Mouse (Mus musculus): ENCODE measurements around the gene Gjd3. TPM values are rescaled to one million over a fixed set of nuclear protein-coding genes. Genes with fewer than 3 reads are reported as not detected.

Gene Gjd3
- polyA plus RNA-seq, 1 experiment from 2014 or later, result 3.1 TPM

GRCm38 (mm10) chr11:98956340-98956739, 26.5 kb downstream of the Gjd3 start:
- WGBS, result 83% methylated on average over 9 of the region's 10 CpGs
- Histone ChIP-seq H3K4me2 (no peak overlapping the region), H3K4me3 (no peak overlapping the region), H3K4me1 (replicated peaks) (peaks cover 58% of the 10 kb centered on the region), H3K27me3 (no peaks in the 10 kb centered on the region), H3K36me3 (no peaks in the 10 kb centered on the region), H3K9ac (no peak overlapping the region), H3K27ac (replicated peaks) (no peak overlapping the region), H3K9me3 (no peaks in the 10 kb centered on the region)
- ATAC-seq (ENCODE audit: low FRiP score, low read depth), result no peak

- Histone ChIP-seq H3K36me3 (no peaks in the 10 kb centered on the region), H3K9ac (no peak overlapping the region), H3K4me2 (no peak overlapping the region), H3K27me3 (no peaks in the 10 kb centered on the region), H3K9me3 (no peaks in the 10 kb centered on the region), H3K4me3 (no peak overlapping the region), H3K4me1 (replicated peaks) (peaks cover 58% of the 10 kb centered on the region), H3K27ac (replicated peaks) (no peak overlapping the region)
- WGBS, result 42% methylated on average over 5 of the region's 7 CpGs
- no peak for ATAC-seq (ENCODE audit: low FRiP score, low read depth)
Observed at GRCm38 (mm10) chr11:98955707-98956235, 27.0 kb downstream of the Gjd3 start.

DNA sequence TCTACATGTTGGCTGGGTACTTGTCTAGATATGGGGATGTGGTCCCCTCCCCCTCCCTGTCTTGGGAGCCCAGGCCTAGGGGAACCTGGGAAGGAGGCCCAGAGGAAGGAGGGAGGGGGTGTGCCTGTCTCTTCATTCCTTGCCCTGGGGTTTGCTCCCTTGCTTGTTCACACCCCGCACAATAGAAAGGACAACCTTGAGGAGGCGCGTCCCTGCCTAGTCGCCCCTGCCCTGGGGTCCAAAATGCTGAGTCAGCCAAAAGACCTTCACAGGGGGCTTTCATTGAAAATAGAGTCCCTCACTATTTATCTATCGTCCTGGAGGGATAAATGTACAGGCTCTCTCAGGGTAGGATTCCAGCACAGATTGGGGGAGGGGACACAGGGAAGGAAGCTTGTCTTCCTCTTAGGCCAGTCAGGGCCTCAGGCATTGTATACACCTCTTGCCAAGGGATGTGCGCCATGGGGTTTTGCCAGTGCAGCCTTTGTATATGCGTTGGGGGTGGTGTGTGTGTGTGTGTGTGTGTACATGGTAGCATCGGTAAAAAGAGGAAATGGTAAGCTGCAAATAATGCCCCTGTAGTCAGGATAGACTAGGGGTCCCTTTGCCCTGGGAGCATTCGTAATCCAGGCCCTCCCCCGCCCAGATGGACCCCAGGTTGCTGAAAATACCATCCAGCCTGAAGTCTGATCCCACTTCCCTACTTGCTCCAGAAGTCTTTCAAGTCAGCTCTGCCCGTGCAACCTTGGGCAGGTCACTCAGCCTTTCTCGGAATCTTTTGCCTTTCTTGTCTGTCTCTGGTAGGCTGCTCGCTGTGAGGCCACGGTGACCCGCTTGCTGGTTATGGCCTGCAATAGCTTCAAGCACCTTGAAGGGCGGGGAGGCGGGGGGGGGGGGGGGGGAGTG, 27.8 kb downstream of the Gjd3 start:
- Histone ChIP-seq H3K4me2 (peak overlapping the region; percentile 45), H3K9me3 (no peaks in the 10 kb centered on the region), H3K27me3 (no peaks in the 10 kb centered on the region), H3K36me3 (no peaks in the 10 kb centered on the region), H3K27ac (replicated peaks) (peak overlapping the region; percentile 68), H3K9ac (no peak overlapping the region; the same call in 1 of the 2 replicates), H3K4me3 (no peak overlapping the region), H3K4me1 (replicated peaks) (peaks cover 59% of the 10 kb centered on the region)
- WGBS, result 15% methylated on average over 15 of the region's 17 CpGs
- ATAC-seq (ENCODE audit: low FRiP score, low read depth), result no peak

DNA sequence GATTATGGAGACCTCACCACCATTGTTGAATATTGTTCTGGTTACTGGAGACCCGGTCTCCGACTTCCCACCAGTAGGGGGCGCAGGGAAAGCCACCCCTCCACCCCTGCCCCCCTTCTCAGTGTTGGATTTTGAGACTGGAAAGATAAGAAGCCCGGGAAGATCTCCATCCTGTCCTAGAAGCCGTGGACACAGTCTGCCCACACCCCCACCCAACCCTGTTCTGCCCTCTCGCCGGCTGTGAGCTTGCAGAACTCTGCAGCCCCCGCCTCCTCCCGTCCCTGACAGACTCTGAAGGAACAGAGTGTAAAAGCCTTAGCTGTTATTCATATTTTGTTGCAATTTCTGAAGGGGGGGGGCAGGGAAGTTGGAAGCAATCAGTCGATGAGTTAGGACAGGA, 28.4 kb downstream of the Gjd3 start:
- Histone ChIP-seq H3K27ac (replicated peaks) (peak overlapping the region; percentile 68), H3K4me2 (peak overlapping the region; percentile 45), H3K4me1 (replicated peaks) (peaks cover 59% of the 10 kb centered on the region), H3K4me3 (no peak overlapping the region), H3K9me3 (no peaks in the 10 kb centered on the region), H3K36me3 (no peaks in the 10 kb centered on the region), H3K27me3 (no peaks in the 10 kb centered on the region), H3K9ac (no peak overlapping the region)
- ATAC-seq (ENCODE audit: low FRiP score, low read depth), result peak; percentile 3; the same call in 1 of the 2 replicates
- 8% methylated on average over 10 of the region's 10 CpGs for WGBS

DNA sequence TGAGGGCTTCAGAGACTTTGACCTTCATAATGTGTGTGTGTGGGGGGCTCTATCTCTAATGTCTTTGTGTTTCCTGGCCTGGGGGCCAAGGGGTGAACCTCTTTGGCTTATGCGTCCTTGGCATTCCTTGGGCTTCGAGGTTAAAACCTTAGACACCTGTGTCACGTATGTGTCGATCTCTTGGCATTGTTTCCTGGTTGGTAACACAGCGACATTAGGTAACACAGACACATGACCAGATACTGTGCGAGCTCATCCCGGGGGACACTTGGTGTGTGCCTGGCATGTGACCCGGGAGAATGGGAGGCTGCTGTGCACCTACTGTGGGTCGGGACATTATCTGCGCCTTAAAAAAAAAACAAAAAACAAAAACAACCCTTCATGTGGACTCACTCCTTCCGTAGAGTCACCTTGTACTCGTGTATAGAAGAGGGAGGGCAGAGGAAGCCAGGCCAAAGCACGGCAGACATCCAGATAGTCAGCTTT, 28.9 kb downstream of the Gjd3 start:
- Histone ChIP-seq H3K4me1 (replicated peaks) (peaks cover 56% of the 10 kb centered on the region), H3K9me3 (no peaks in the 10 kb centered on the region), H3K27ac (replicated peaks) (peak overlapping the region; percentile 68; the same call in 1 of the 2 replicates), H3K27me3 (no peaks in the 10 kb centered on the region), H3K4me3 (no peak overlapping the region), H3K36me3 (no peaks in the 10 kb centered on the region), H3K4me2 (peak overlapping the region; percentile 45), H3K9ac (no peak overlapping the region)
- ATAC-seq (ENCODE audit: low FRiP score, low read depth), result no peak
- WGBS, result 34% methylated on average over 13 of the region's 13 CpGs

- no peaks in the 10 kb centered on the region for H3K36me3 ChIP-seq
- H3K4me2 ChIP-seq, result no peak overlapping the region
- H3K4me1 ChIP-seq (replicated peaks), result peaks cover 54% of the 10 kb centered on the region
- no peaks in the 10 kb centered on the region for H3K27me3 ChIP-seq
- no peak overlapping the region for H3K27ac ChIP-seq (replicated peaks)
- no peak for ATAC-seq (ENCODE audit: low FRiP score, low read depth)
- H3K4me3 ChIP-seq, result no peak overlapping the region
- 9% methylated on average over 2 of the region's 2 CpGs for WGBS
- H3K9me3 ChIP-seq, result no peaks in the 10 kb centered on the region
- no peak overlapping the region for H3K9ac ChIP-seq
Observed at GRCm38 (mm10) chr11:98953361-98953760, 29.5 kb downstream of the Gjd3 start.

DNA sequence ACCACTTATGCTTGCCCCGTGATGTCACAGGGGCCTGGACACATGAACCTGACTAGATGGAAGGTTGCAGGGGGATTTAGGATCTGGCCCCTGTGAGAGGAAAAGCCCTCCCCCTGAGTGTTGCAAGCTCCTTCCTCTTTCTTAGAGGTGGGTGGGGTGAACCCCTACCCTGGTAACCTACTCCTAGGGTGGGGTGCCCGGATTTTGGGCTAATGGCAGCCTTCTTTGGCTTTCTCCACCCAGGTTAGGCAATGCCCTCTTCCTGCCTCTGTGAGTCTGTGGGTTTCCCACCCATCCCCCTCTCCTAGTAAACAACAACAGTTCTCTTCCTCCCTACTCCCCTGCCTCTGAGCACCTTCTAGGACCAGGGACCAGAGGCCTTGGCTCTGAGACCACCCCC, 30.1 kb downstream of the Gjd3 start:
- Histone ChIP-seq H3K27me3 (no peaks in the 10 kb centered on the region), H3K4me2 (no peak overlapping the region), H3K9ac (no peak overlapping the region), H3K36me3 (no peaks in the 10 kb centered on the region), H3K27ac (replicated peaks) (no peak overlapping the region), H3K4me1 (replicated peaks) (peaks cover 55% of the 10 kb centered on the region), H3K4me3 (no peak overlapping the region), H3K9me3 (no peaks in the 10 kb centered on the region)
- no peak for ATAC-seq (ENCODE audit: low FRiP score, low read depth)
- 73% methylated on average over 2 of the region's 2 CpGs for WGBS

- H3K36me3 ChIP-seq, result no peaks in the 10 kb centered on the region
- WGBS, result 85% methylated on average over 1 of the region's 1 CpGs
- H3K27me3 ChIP-seq, result no peaks in the 10 kb centered on the region
Observed at GRCm38 (mm10) chr11:98952111-98952510, 30.7 kb downstream of the Gjd3 start.

DNA sequence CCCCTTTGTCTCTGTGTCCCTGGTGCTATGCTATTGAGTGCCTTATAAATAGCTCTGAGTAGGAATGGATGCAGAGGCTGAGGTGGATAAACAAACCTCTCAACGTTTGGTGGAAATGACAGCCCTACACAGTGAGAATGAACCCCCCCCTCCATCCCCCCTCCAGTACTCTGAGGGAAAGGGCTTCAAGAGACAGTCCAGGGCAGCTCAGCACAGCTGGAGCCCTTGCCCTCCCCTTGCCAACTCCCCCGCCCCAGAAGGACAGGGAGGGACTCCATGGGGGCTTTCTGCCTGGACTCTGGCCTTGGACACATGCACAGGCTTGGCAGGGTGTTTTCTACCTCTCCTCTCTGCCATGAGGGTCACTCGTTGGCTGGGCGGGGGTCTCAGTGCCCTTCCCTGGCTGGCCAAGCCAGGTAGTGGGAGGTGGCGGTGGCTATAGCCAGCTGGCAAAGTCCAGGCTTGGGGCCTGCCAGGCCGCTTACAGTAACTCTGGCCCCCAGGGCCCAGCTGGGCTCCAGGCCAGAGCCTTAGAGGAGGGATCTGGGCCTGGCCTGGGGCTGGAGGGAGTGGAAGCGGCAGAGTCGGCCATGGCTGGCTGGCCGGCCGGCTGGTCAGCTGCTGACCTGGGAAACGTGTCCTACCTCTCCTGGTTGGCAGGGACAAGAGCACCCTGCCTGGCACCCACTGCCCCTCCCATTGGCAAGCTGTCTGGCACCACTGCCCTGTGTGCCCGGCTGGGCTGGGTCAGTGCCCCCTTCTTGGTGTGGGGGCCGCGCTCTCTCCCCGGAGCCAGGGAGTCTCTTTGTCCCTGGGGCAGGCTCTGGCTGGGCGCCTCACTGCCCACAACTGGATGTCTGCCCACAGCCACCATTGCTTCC, 31.6 kb downstream of the Gjd3 start:
- Histone ChIP-seq H3K4me2 (0 out of 2 replicates have a peak overlapping the region, but pooled peaks have one; percentile 9), H3K4me3 (no peak overlapping the region), H3K27ac (replicated peaks) (peak overlapping the region; percentile 79), H3K36me3 (no peaks in the 10 kb centered on the region), H3K9me3 (no peaks in the 10 kb centered on the region), H3K9ac (no peak overlapping the region), H3K4me1 (replicated peaks) (peaks cover 61% of the 10 kb centered on the region), H3K27me3 (no peaks in the 10 kb centered on the region)
- peak; percentile 81 for ATAC-seq (ENCODE audit: low FRiP score, low read depth)
- WGBS, result 43% methylated on average over 14 of the region's 16 CpGs

More at GRCm38 (mm10) chr11:98952111-98952510, 30.7 kb downstream of the Gjd3 start:
- H3K9me3 ChIP-seq, result no peaks in the 10 kb centered on the region
- H3K4me2 ChIP-seq, result no peak overlapping the region
- ATAC-seq (ENCODE audit: low FRiP score, low read depth), result no peak
- no peak overlapping the region for H3K27ac ChIP-seq (replicated peaks)
- no peak overlapping the region for H3K9ac ChIP-seq
- peaks cover 61% of the 10 kb centered on the region for H3K4me1 ChIP-seq (replicated peaks)
- H3K4me3 ChIP-seq, result no peak overlapping the region

- H3K4me1 ChIP-seq (replicated peaks), result peaks cover 61% of the 10 kb centered on the region
- 90% methylated on average over 9 of the region's 9 CpGs for WGBS
- no peak for ATAC-seq (ENCODE audit: low FRiP score, low read depth)
- no peak overlapping the region for H3K4me2 ChIP-seq
- no peaks in the 10 kb centered on the region for H3K9me3 ChIP-seq
- H3K4me3 ChIP-seq, result no peak overlapping the region
- H3K9ac ChIP-seq, result no peak overlapping the region
- H3K27ac ChIP-seq (replicated peaks), result peak overlapping the region; percentile 79; the same call in 1 of the 2 replicates
- no peaks in the 10 kb centered on the region for H3K36me3 ChIP-seq
- H3K27me3 ChIP-seq, result no peaks in the 10 kb centered on the region
Observed at GRCm38 (mm10) chr11:98950484-98950883, 32.3 kb downstream of the Gjd3 start.

DNA sequence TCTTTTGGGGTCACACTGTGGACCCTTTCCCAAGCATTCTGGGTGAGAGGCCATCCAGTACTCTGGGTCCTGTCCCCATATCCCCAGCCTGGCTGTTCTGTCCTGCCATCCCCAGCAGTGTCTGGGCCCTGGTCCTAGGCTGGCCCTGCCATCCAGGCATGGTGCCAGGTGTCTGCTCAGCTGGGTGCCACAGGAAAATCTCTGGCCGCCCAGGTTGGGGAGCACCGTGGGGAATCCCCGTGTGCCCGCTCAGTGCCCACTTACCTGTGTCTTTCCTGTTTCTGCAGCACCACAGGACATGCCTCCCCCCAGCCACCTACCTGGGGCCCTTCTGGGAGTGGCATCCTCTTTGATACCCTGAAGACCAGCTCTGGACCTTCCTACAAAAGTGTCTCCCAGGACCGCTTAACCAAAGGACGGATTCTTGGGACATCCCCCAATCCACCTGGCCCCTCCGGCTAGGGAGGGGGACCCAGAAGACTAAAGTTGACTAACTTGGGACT, 32.8 kb downstream of the Gjd3 start:
- H3K4me1 ChIP-seq (replicated peaks), result peaks cover 60% of the 10 kb centered on the region
- H3K9ac ChIP-seq, result no peak overlapping the region
- 77% methylated on average over 7 of the region's 7 CpGs for WGBS

More for the DNA sequence above, 32.8 kb downstream of the Gjd3 start:
- no peak for ATAC-seq (ENCODE audit: low FRiP score, low read depth)
- H3K4me3 ChIP-seq, result no peak overlapping the region
- H3K4me2 ChIP-seq, result no peak overlapping the region
- H3K27me3 ChIP-seq, result no peaks in the 10 kb centered on the region
- no peaks in the 10 kb centered on the region for H3K9me3 ChIP-seq
- H3K36me3 ChIP-seq, result no peaks in the 10 kb centered on the region
- no peak overlapping the region for H3K27ac ChIP-seq (replicated peaks)

Measured in hindbrain, embryonic 15.5 days (tissue).